ENCODE assay signal across 20 mouse cellular contexts in the genomic region with DNA sequence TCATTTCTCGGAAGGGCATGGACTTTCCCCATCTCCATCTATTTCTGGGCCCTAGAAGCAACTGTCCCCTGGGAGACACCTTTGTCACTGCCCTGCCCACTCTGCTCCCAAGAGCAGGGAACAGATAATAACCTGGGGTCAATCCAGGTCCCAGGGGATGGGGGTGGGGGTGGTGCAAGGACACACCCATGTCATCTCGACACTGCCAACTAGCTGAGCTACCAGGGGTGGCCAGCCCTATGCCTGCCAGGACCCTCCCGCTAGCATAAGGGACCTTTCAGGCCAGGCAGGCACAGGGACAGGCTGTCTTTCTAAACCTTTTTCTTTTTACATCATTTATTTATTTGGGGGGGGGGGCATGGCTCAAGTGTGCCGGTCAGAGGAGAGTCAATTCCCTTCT. TPM values are rescaled to one million over a fixed set of nuclear protein-coding genes. Genes with fewer than 3 reads are reported as not detected.
DNase-seq lines count a peak whose midpoint lies in the region; ATAC-seq lines count a peak whose summit lies in the region.
"Had no signal": no experiment of that assay in that cellular context is flagged by ENCODE, and none has a peak within 500 bp of the region (broad histone marks: within the 10 kb centered on the region; RNA-seq: fewer than 3 reads in every experiment).

No protein-coding gene starts in this region.

- no peaks in the 10 kb centered on the region; the same call in 1 of the 2 replicates for H3K27me3 ChIP-seq in hindbrain, embryonic 10.5 days (ENCODE audit: insufficient read depth, poor library complexity, severe bottlenecking)
- H3K27me3 ChIP-seq in hindbrain, embryonic 13.5 days, result peaks cover 17% of the 10 kb centered on the region; the same call in 1 of the 2 replicates
- H3K27me3 ChIP-seq in midbrain, embryonic 13.5 days, result no peaks in the 10 kb centered on the region
- no peaks in the 10 kb centered on the region for H3K27me3 ChIP-seq in midbrain, embryonic 14.5 days (ENCODE audit: control insufficient read depth, insufficient read depth, low read length)
- H3K27me3 ChIP-seq in intestine, embryonic 16.5 days (replicated peaks; ENCODE audit: control insufficient read depth, insufficient read depth, low read length), result no peaks in the 10 kb centered on the region
- H3K27me3 ChIP-seq in limb, embryonic 15.5 days, result no peaks in the 10 kb centered on the region
- H3K27me3 ChIP-seq: neural tube, embryonic 12.5 days had no signal

- no peak overlapping the region for H3K9ac ChIP-seq in hindbrain, embryonic 13.5 days
- H3K9ac ChIP-seq in midbrain, embryonic 13.5 days (replicated peaks), result peak overlapping the region; percentile 16; the same call in 1 of the 2 replicates
- no peak overlapping the region for H3K9ac ChIP-seq in midbrain, embryonic 14.5 days (replicated peaks; ENCODE audit: low read length)
- H3K9ac ChIP-seq in intestine, embryonic 16.5 days (ENCODE audit: low read depth, low read length), result no peak overlapping the region
- no peak overlapping the region for H3K9ac ChIP-seq in limb, embryonic 15.5 days
- H3K9ac ChIP-seq: hindbrain, embryonic 15.5 days; liver, embryonic 14.5 days; neural tube, embryonic 12.5 days had no signal

- H3K4me1 ChIP-seq in hindbrain, embryonic 10.5 days (replicated peaks), result peaks cover 43% of the 10 kb centered on the region
- peaks cover 6% of the 10 kb centered on the region; the same call in 1 of the 2 replicates for H3K4me1 ChIP-seq in hindbrain, embryonic 13.5 days (replicated peaks)
- H3K4me1 ChIP-seq in midbrain, embryonic 13.5 days (replicated peaks), result peaks cover 9% of the 10 kb centered on the region
- no peaks in the 10 kb centered on the region for H3K4me1 ChIP-seq in midbrain, embryonic 14.5 days (ENCODE audit: control insufficient read depth, insufficient read depth, low read length)
- peaks cover 12% of the 10 kb centered on the region; the same call in 1 of the 2 replicates for H3K4me1 ChIP-seq in intestine, embryonic 16.5 days (ENCODE audit: control insufficient read depth, insufficient read depth, low read length)
- peaks cover 24% of the 10 kb centered on the region for H3K4me1 ChIP-seq in limb, embryonic 15.5 days

- ATAC-seq in hindbrain, embryonic 13.5 days (ENCODE audit: low FRiP score), result no peak
- ATAC-seq in midbrain, embryonic 13.5 days, result no peak
- no peak for ATAC-seq in midbrain, embryonic 14.5 days (ENCODE audit: low FRiP score, low TSS enrichment)
- peak; percentile 18; the same call in 1 of the 2 replicates for ATAC-seq in intestine, embryonic 16.5 days
- no peak for ATAC-seq in limb, embryonic 15.5 days (ENCODE audit: insufficient number of reproducible peaks, low FRiP score, low TSS enrichment, low read depth)
- ATAC-seq: midbrain, embryonic 16.5 days had no signal

- no peak overlapping the region for H3K4me3 ChIP-seq in hindbrain, embryonic 10.5 days
- no peak overlapping the region for H3K4me3 ChIP-seq in hindbrain, embryonic 13.5 days
- no peak overlapping the region for H3K4me3 ChIP-seq in midbrain, embryonic 13.5 days (replicated peaks)
- H3K4me3 ChIP-seq in midbrain, embryonic 14.5 days (replicated peaks; ENCODE audit: low read depth, low read length), result no peak overlapping the region
- H3K4me3 ChIP-seq in intestine, embryonic 16.5 days (ENCODE audit: low read length), result no peak overlapping the region
- no peak overlapping the region for H3K4me3 ChIP-seq in limb, embryonic 15.5 days
- H3K4me3 ChIP-seq: hindbrain, embryonic 15.5 days; neural tube, embryonic 12.5 days had no signal

- H3K36me3 ChIP-seq in hindbrain, embryonic 10.5 days, result peaks cover 23% of the 10 kb centered on the region
- peaks cover 5% of the 10 kb centered on the region; the same call in 1 of the 2 replicates for H3K36me3 ChIP-seq in hindbrain, embryonic 13.5 days
- H3K36me3 ChIP-seq in midbrain, embryonic 13.5 days, result peaks cover 10% of the 10 kb centered on the region
- peaks cover 3% of the 10 kb centered on the region; the same call in 1 of the 2 replicates for H3K36me3 ChIP-seq in midbrain, embryonic 14.5 days (ENCODE audit: control insufficient read depth, insufficient read depth, low read length)
- H3K36me3 ChIP-seq in intestine, embryonic 16.5 days (ENCODE audit: control insufficient read depth, insufficient read depth, low read length), result no peaks in the 10 kb centered on the region
- H3K36me3 ChIP-seq in limb, embryonic 15.5 days, result peaks cover 11% of the 10 kb centered on the region
- H3K36me3 ChIP-seq: hindbrain, embryonic 15.5 days had no signal

- WGBS in hindbrain, embryonic 10.5 days, result 64% methylated on average over 4 of the region's 4 CpGs
- 62% methylated on average over 4 of the region's 4 CpGs for WGBS in hindbrain, embryonic 13.5 days
- WGBS in midbrain, embryonic 13.5 days, result 58% methylated on average over 4 of the region's 4 CpGs
- WGBS in midbrain, embryonic 14.5 days, result 53% methylated on average over 4 of the region's 4 CpGs
- WGBS in intestine, embryonic 16.5 days, result 43% methylated on average over 4 of the region's 4 CpGs
- 43% methylated on average over 4 of the region's 4 CpGs for WGBS in limb, embryonic 15.5 days

- H3K27ac ChIP-seq in hindbrain, embryonic 10.5 days, result peak overlapping the region; percentile 76
- H3K27ac ChIP-seq in hindbrain, embryonic 13.5 days, result no peak overlapping the region
- no peak overlapping the region for H3K27ac ChIP-seq in midbrain, embryonic 13.5 days
- no peak overlapping the region for H3K27ac ChIP-seq in midbrain, embryonic 14.5 days (replicated peaks; ENCODE audit: low read depth, low read length)
- H3K27ac ChIP-seq in intestine, embryonic 16.5 days (ENCODE audit: low read length), result no peak overlapping the region
- H3K27ac ChIP-seq in limb, embryonic 15.5 days, result peak overlapping the region; percentile 73
- H3K27ac ChIP-seq: hindbrain, embryonic 15.5 days; liver, embryonic 14.5 days; neural tube, embryonic 12.5 days had no signal

- DNase-seq in hindbrain, embryonic 10.5 days (ENCODE audit: low spot score), result no peak
- DNase-seq in midbrain, embryonic 14.5 days, result no peak
- DNase-seq in ovary, postnatal 10 days (ENCODE audit: low spot score), result no peak
- DNase-seq: adrenal gland, postnatal 25 days; cerebellum, adult 18-20 months; cerebellum, postnatal 36 days; gastrocnemius, postnatal 14 days; kidney, adult 9 months; kidney, postnatal 36 days; lung, postnatal 36 days; right cerebral cortex, postnatal 4 days; thymus, postnatal 4 days had no signal

- no peak overlapping the region for H3K4me2 ChIP-seq in hindbrain, embryonic 13.5 days
- H3K4me2 ChIP-seq in midbrain, embryonic 13.5 days (replicated peaks), result no peak overlapping the region
- no peak overlapping the region for H3K4me2 ChIP-seq in midbrain, embryonic 14.5 days (ENCODE audit: low read length)
- no peak overlapping the region for H3K4me2 ChIP-seq in intestine, embryonic 16.5 days (ENCODE audit: low read depth, low read length)
- H3K4me2 ChIP-seq in limb, embryonic 15.5 days, result no peak overlapping the region
- H3K4me2 ChIP-seq: hindbrain, embryonic 15.5 days; neural tube, embryonic 12.5 days had no signal

- H3K9me3 ChIP-seq in hindbrain, embryonic 10.5 days, result no peaks in the 10 kb centered on the region
- no peaks in the 10 kb centered on the region for H3K9me3 ChIP-seq in hindbrain, embryonic 13.5 days
- H3K9me3 ChIP-seq in midbrain, embryonic 13.5 days, result no peaks in the 10 kb centered on the region
- no peaks in the 10 kb centered on the region for H3K9me3 ChIP-seq in midbrain, embryonic 14.5 days (ENCODE audit: control insufficient read depth, low read length)
- H3K9me3 ChIP-seq in intestine, embryonic 16.5 days (ENCODE audit: control insufficient read depth, low read length), result no peaks in the 10 kb centered on the region
- no peaks in the 10 kb centered on the region for H3K9me3 ChIP-seq in limb, embryonic 15.5 days
- H3K9me3 ChIP-seq: hindbrain, embryonic 15.5 days; neural tube, embryonic 12.5 days had no signal

RNA-seq across cellular contexts. Expression of gene Mdfi, which starts 28.5 kb away (rescaled TPM):
- polyA plus RNA-seq in hindbrain, embryonic 10.5 days (2016; fragmentation: Nextera tagmentation; extraction: Ambion mirVana), result 19.9 and 30.6 TPM in 2 replicates
- polyA plus RNA-seq in hindbrain, embryonic 13.5 days (2015; fragmentation: Nextera tagmentation; extraction: Ambion mirVana), result 2.9 and 3.7 TPM in 2 replicates
- polyA plus RNA-seq in midbrain, embryonic 13.5 days (2015; fragmentation: Nextera tagmentation; extraction: Ambion mirVana), result 2.8 and 4.4 TPM in 2 replicates
- polyA plus RNA-seq in midbrain, embryonic 14.5 days (2014; fragmentation: Nextera tagmentation; extraction: Ambion mirVana), result 8.3 and 8.4 TPM in 2 replicates
- polyA plus RNA-seq in intestine, embryonic 16.5 days (2015; fragmentation: Nextera tagmentation; extraction: Ambion mirVana), result 6.5 and 8.8 TPM in 2 replicates
- polyA plus RNA-seq in limb, embryonic 15.5 days (2015; fragmentation: Nextera tagmentation; extraction: Ambion mirVana), result 17.5 and 18.2 TPM in 2 replicates

Comparison
In these comparisons a context has a peak if more than half of its experiments do, and no peak if none do; other contexts are left out.
1. H3K27ac ChIP-seq: peak in hindbrain, embryonic 10.5 days (single experiment) and limb, embryonic 15.5 days (single experiment); none in hindbrain, embryonic 13.5 days (single experiment), midbrain, embryonic 13.5 days (single experiment), midbrain, embryonic 14.5 days (single experiment) and intestine, embryonic 16.5 days (single experiment).